In genomic region chr2:35900845-35901244, GRCm38 (mm10) we compare ENCODE assay signal across 17 mouse cellular contexts.
DNase-seq lines count a peak whose midpoint lies in the region; ATAC-seq and TF ChIP-seq lines count a peak whose summit lies in the region.
"Had no signal": no experiment of that assay in that cellular context is flagged by ENCODE, and none has a peak within 500 bp of the region (broad histone marks: within the 10 kb centered on the region; RNA-seq: fewer than 3 reads in every experiment).

No protein-coding gene starts in this region.

- peak; percentile 38 for DNase-seq in gastrocnemius, adult 2 months
- no peak for DNase-seq in gastrocnemius, postnatal 36 days
- peak; percentile 56 for DNase-seq in 416B (ENCODE audit: low read depth)
- DNase-seq in heart, postnatal 10 days = peak; percentile 40 to 51
- peak; percentile 49 to 66 for DNase-seq in kidney, postnatal 4 days
- DNase-seq in cerebellum, postnatal 25 days = no peak
- no peak for DNase-seq in right cerebral cortex, postnatal 25 days
- DNase-seq: cerebellum, adult 2 months; gastrocnemius, postnatal 25 days; layer of hippocampus, postnatal 36 days; thymus, adult 2 months had no signal

- no peaks in the 10 kb centered on the region for H3K4me1 ChIP-seq in intestine, postnatal 0 days (replicated peaks; ENCODE audit: control insufficient read depth, insufficient read depth, low read length)
- H3K4me1 ChIP-seq: intestine, embryonic 15.5 days had no signal

- H3K4me3 ChIP-seq in gastrocnemius, adult 2 months = no peak overlapping the region
- H3K4me3 ChIP-seq in intestine, postnatal 0 days (ENCODE audit: low read depth, low read length) = no peak overlapping the region
- H3K4me3 ChIP-seq: intestine, embryonic 15.5 days; limb, embryonic 13.5 days; midbrain, embryonic 10.5 days had no signal

- H3K9me3 ChIP-seq in intestine, postnatal 0 days (ENCODE audit: control insufficient read depth) = no peaks in the 10 kb centered on the region
- H3K9me3 ChIP-seq: G1E; intestine, embryonic 15.5 days; limb, embryonic 13.5 days; midbrain, embryonic 10.5 days had no signal

- TF ChIP-seq CTCF in gastrocnemius, adult 2 months (IDR thresholded peaks at IDR 0.05) = no peak
- TF ChIP-seq CTCF in intestine, postnatal 0 days (IDR thresholded peaks at IDR 0.05; ENCODE audit: low read depth) = no peak

- no peak overlapping the region for H3K9ac ChIP-seq in intestine, postnatal 0 days (ENCODE audit: low read depth, low read length)
- H3K9ac ChIP-seq: intestine, embryonic 15.5 days; limb, embryonic 13.5 days had no signal

- H3K4me2 ChIP-seq in intestine, postnatal 0 days (replicated peaks; ENCODE audit: low read depth) = no peak overlapping the region
- H3K4me2 ChIP-seq: intestine, embryonic 15.5 days; limb, embryonic 13.5 days had no signal

- no peaks in the 10 kb centered on the region for H3K27me3 ChIP-seq in intestine, postnatal 0 days (replicated peaks; ENCODE audit: control insufficient read depth, insufficient read depth, low read length)
- H3K27me3 ChIP-seq: intestine, embryonic 15.5 days; limb, embryonic 13.5 days had no signal

- no peak overlapping the region for H3K27ac ChIP-seq in gastrocnemius, adult 2 months
- H3K27ac ChIP-seq in intestine, postnatal 0 days (ENCODE audit: low read depth, low read length) = no peak overlapping the region
- H3K27ac ChIP-seq: intestine, embryonic 15.5 days; limb, embryonic 13.5 days; midbrain, embryonic 10.5 days had no signal

- ATAC-seq in intestine, postnatal 0 days = no peak
- ATAC-seq: forebrain, embryonic 16.5 days; intestine, embryonic 15.5 days had no signal

- intact Hi-C loops in gastrocnemius, adult 2 months (cut with DNase I) = loop anchor here (5.0 kb wide), 1 partner anchor 169 kb away; no protein-coding TSS in a partner anchor
- intact Hi-C loops in gastrocnemius, postnatal 36 days (cut with DNase I) = loop anchor here (5.0 kb wide), 1 partner anchor 179 kb away; no protein-coding TSS in a partner anchor
- intact Hi-C loops in heart, postnatal 10 days (cut with DNase I) = no loop called here

- 64% methylated on average over 2 of the region's 2 CpGs for WGBS in intestine, postnatal 0 days

- H3K36me3 ChIP-seq in intestine, postnatal 0 days (ENCODE audit: control insufficient read depth, insufficient read depth) = no peaks in the 10 kb centered on the region
- H3K36me3 ChIP-seq: G1E; intestine, embryonic 15.5 days; limb, embryonic 13.5 days; midbrain, embryonic 10.5 days had no signal

Comparison
In these comparisons a context has a peak if more than half of its experiments do, and no peak if none do; other contexts are left out.
1. DNase-seq: peak in gastrocnemius, adult 2 months (single experiment), 416B (single experiment), heart, postnatal 10 days (2 of 2) and kidney, postnatal 4 days (2 of 2); none in gastrocnemius, postnatal 36 days (0 of 2), cerebellum, postnatal 25 days (0 of 2) and right cerebral cortex, postnatal 25 days (single experiment).